Comparison of ENCODE assay signal across 23 mouse cellular contexts in the genomic region with DNA sequence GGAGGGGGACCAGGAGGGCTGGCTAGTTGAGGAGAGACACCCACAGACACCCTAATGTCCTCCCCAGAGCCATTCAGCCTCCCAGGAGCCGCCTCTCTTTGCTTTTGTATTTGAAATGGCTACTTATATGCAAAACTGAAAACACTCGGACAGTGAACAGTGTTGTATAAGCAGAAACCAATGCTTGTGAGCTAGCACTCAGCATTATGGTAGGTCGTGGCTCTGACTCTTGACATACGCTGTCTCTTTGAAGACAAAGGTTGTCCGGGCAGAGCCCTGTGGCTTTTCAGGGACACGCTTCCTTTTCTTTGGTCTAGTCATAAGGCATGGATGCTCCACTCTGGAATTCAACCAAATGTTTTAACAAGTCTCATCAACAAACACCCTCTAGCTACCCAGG.
DNase-seq lines count a peak whose midpoint lies in the region; ATAC-seq and TF ChIP-seq lines count a peak whose summit lies in the region.
"Had no signal": no experiment of that assay in that cellular context is flagged by ENCODE, and none has a peak within 500 bp of the region (broad histone marks: within the 10 kb centered on the region; RNA-seq: fewer than 3 reads in every experiment).

No protein-coding gene starts in this region.

- peak overlapping the region; percentile 27 for H3K4me2 ChIP-seq in heart, embryonic 13.5 days
- peak overlapping the region; percentile 1; the same call in 1 of the 2 replicates for H3K4me2 ChIP-seq in midbrain, embryonic 11.5 days
- H3K4me2 ChIP-seq in midbrain, embryonic 15.5 days: no peak overlapping the region
- peak overlapping the region; percentile 31 for H3K4me2 ChIP-seq in neural tube, embryonic 12.5 days (replicated peaks)
- H3K4me2 ChIP-seq in liver, postnatal 0 days (ENCODE audit: low read depth, low read length): no peak overlapping the region

- peaks cover 63% of the 10 kb centered on the region for H3K27me3 ChIP-seq in heart, embryonic 13.5 days (replicated peaks)
- H3K27me3 ChIP-seq in heart, embryonic 10.5 days (ENCODE audit: insufficient read depth, poor library complexity, severe bottlenecking): peaks cover 58% of the 10 kb centered on the region
- H3K27me3 ChIP-seq in midbrain, embryonic 11.5 days (ENCODE audit: control insufficient read depth, insufficient read depth, low read length): no peaks in the 10 kb centered on the region
- no peaks in the 10 kb centered on the region for H3K27me3 ChIP-seq in midbrain, embryonic 15.5 days (replicated peaks)
- H3K27me3 ChIP-seq in neural tube, embryonic 12.5 days (replicated peaks): no peaks in the 10 kb centered on the region
- peaks cover 10% of the 10 kb centered on the region; the same call in 1 of the 2 replicates for H3K27me3 ChIP-seq in liver, postnatal 0 days (ENCODE audit: insufficient read depth, low read length)

- no peak overlapping the region for H3K27ac ChIP-seq in heart, embryonic 13.5 days (replicated peaks)
- H3K27ac ChIP-seq in heart, embryonic 10.5 days: no peak overlapping the region
- peak overlapping the region; percentile 79 for H3K27ac ChIP-seq in midbrain, embryonic 11.5 days (ENCODE audit: low read depth, low read length)
- no peak overlapping the region for H3K27ac ChIP-seq in midbrain, embryonic 15.5 days
- H3K27ac ChIP-seq in neural tube, embryonic 12.5 days: no peak overlapping the region
- no peak overlapping the region for H3K27ac ChIP-seq in liver, postnatal 0 days (ENCODE audit: low read depth)

- ATAC-seq in heart, embryonic 13.5 days (ENCODE audit: extremely low read depth, insufficient number of reproducible peaks, low FRiP score, low TSS enrichment): no peak
- ATAC-seq in midbrain, embryonic 11.5 days (ENCODE audit: low FRiP score): no peak
- no peak for ATAC-seq in midbrain, embryonic 15.5 days (replicated peaks)
- no peak for ATAC-seq in neural tube, embryonic 12.5 days (ENCODE audit: low FRiP score, low read depth)
- ATAC-seq in liver, postnatal 0 days: no peak
- ATAC-seq: CD4-positive, CD25-positive, alpha-beta regulatory T cell, adult 4 months; inflammation-experienced regulatory T-cells, adult 6 months had no signal

- no peak overlapping the region for H3K9ac ChIP-seq in heart, embryonic 13.5 days
- 0 out of 2 replicates have a peak overlapping the region, but pooled peaks have one; percentile 1 for H3K9ac ChIP-seq in midbrain, embryonic 11.5 days (ENCODE audit: low read length)
- H3K9ac ChIP-seq in midbrain, embryonic 15.5 days: no peak overlapping the region
- H3K9ac ChIP-seq in neural tube, embryonic 12.5 days: no peak overlapping the region
- no peak overlapping the region for H3K9ac ChIP-seq in liver, postnatal 0 days (replicated peaks)

- H3K36me3 ChIP-seq in heart, embryonic 13.5 days: no peaks in the 10 kb centered on the region
- no peaks in the 10 kb centered on the region for H3K36me3 ChIP-seq in heart, embryonic 10.5 days
- H3K36me3 ChIP-seq in midbrain, embryonic 11.5 days (ENCODE audit: control insufficient read depth, insufficient read depth, low read length): no peaks in the 10 kb centered on the region
- H3K36me3 ChIP-seq in midbrain, embryonic 15.5 days (replicated peaks): no peaks in the 10 kb centered on the region
- no peaks in the 10 kb centered on the region for H3K36me3 ChIP-seq in neural tube, embryonic 12.5 days
- H3K36me3 ChIP-seq in liver, postnatal 0 days (replicated peaks; ENCODE audit: insufficient read depth, low read length): no peaks in the 10 kb centered on the region

- no peak for TF ChIP-seq CTCF in liver, postnatal 0 days (IDR thresholded peaks at IDR 0.05; ENCODE audit: low read depth)

- peak; percentile 39 for DNase-seq in embryo, embryonic 9.5 days (ENCODE audit: extremely low spot score)
- DNase-seq in embryo, embryonic 11 days: no peak
- no peak for DNase-seq in heart, embryonic 10.5 days (ENCODE audit: low spot score)
- DNase-seq in midbrain, embryonic 11.5 days (ENCODE audit: low spot score, missing footprints): peak; percentile 94
- no peak for DNase-seq in liver, postnatal 0 days
- DNase-seq: adrenal gland, postnatal 25 days; cerebellum, adult 11 months; cerebellum, postnatal 10 days; gastrocnemius, postnatal 10 days; heart, adult 11 months; heart, postnatal 14 days; kidney, adult 8-10 months; kidney, postnatal 25 days; liver; lung, postnatal 10 days; right cerebral cortex, postnatal 14 days; thymus, adult 18-20 months; thymus, postnatal 4 days had no signal

- no peaks in the 10 kb centered on the region for H3K9me3 ChIP-seq in heart, embryonic 13.5 days
- no peaks in the 10 kb centered on the region for H3K9me3 ChIP-seq in heart, embryonic 10.5 days
- no peaks in the 10 kb centered on the region for H3K9me3 ChIP-seq in midbrain, embryonic 11.5 days (ENCODE audit: control insufficient read depth, low read length)
- no peaks in the 10 kb centered on the region for H3K9me3 ChIP-seq in midbrain, embryonic 15.5 days
- no peaks in the 10 kb centered on the region for H3K9me3 ChIP-seq in neural tube, embryonic 12.5 days
- H3K9me3 ChIP-seq in liver, postnatal 0 days (ENCODE audit: low read length): no peaks in the 10 kb centered on the region

- H3K4me1 ChIP-seq in heart, embryonic 13.5 days: 0 out of 2 replicates have a peak, but pooled peaks cover 2% of the 10 kb centered on the region
- peaks cover 12% of the 10 kb centered on the region for H3K4me1 ChIP-seq in heart, embryonic 10.5 days
- H3K4me1 ChIP-seq in midbrain, embryonic 11.5 days (ENCODE audit: control insufficient read depth, insufficient read depth, low read length): peaks cover 45% of the 10 kb centered on the region
- H3K4me1 ChIP-seq in midbrain, embryonic 15.5 days: peaks cover 22% of the 10 kb centered on the region
- peaks cover 39% of the 10 kb centered on the region for H3K4me1 ChIP-seq in neural tube, embryonic 12.5 days
- H3K4me1 ChIP-seq in liver, postnatal 0 days (ENCODE audit: insufficient read depth): no peaks in the 10 kb centered on the region

- H3K4me3 ChIP-seq in heart, embryonic 13.5 days: no peak overlapping the region
- no peak overlapping the region for H3K4me3 ChIP-seq in heart, embryonic 10.5 days
- H3K4me3 ChIP-seq in midbrain, embryonic 11.5 days (ENCODE audit: low read depth, low read length): no peak overlapping the region
- H3K4me3 ChIP-seq in midbrain, embryonic 15.5 days: no peak overlapping the region
- H3K4me3 ChIP-seq in neural tube, embryonic 12.5 days: no peak overlapping the region
- no peak overlapping the region for H3K4me3 ChIP-seq in liver, postnatal 0 days (ENCODE audit: low read depth, low read length)

- no peak for TF ChIP-seq EP300 in liver, postnatal 0 days (IDR thresholded peaks at IDR 0.05; ENCODE audit: low read depth)

- WGBS in heart, embryonic 13.5 days: 32% methylated on average over 6 of the region's 6 CpGs
- WGBS in heart, embryonic 10.5 days: 28% methylated on average over 6 of the region's 6 CpGs
- WGBS in midbrain, embryonic 11.5 days: 11% methylated on average over 6 of the region's 6 CpGs
- WGBS in midbrain, embryonic 15.5 days: 24% methylated on average over 6 of the region's 6 CpGs
- WGBS in neural tube, embryonic 12.5 days: 23% methylated on average over 6 of the region's 6 CpGs
- WGBS in liver, postnatal 0 days (ENCODE audit: insufficient replicate concordance): 29% methylated on average over 6 of the region's 6 CpGs

Comparison
In these comparisons a context has a peak if more than half of its experiments do, and no peak if none do; other contexts are left out.
1. DNase-seq: peak in embryo, embryonic 9.5 days (single experiment) and midbrain, embryonic 11.5 days (single experiment); none in embryo, embryonic 11 days (single experiment), heart, embryonic 10.5 days (single experiment) and liver, postnatal 0 days (single experiment).
2. H3K4me2 ChIP-seq: peak in heart, embryonic 13.5 days (single experiment), midbrain, embryonic 11.5 days (single experiment) and neural tube, embryonic 12.5 days (single experiment); none in midbrain, embryonic 15.5 days (single experiment) and liver, postnatal 0 days (single experiment).